Mouse (Mus musculus) forebrain, embryonic 11.5 days (tissue): ENCODE data around the gene Slc39a2. TPM values are rescaled to one million over a fixed set of nuclear protein-coding genes. Genes with fewer than 3 reads are reported as not detected.
"Not testable (repeated sequence)": the region's sequence is repeated elsewhere in the genome, so short reads cannot be mapped to it uniquely, and the experiment has no call there.

Source experiments
- ATAC-seq: fragments of 200-750 bp; cut with Nextera tagmentation; replicated peaks from 2 replicates; pipeline ENCODE4 v1.8.0; 2017; ENCODE audit warnings: moderate TSS enrichment; ENCODE audit not compliant: low FRiP score
- DNase-seq: peaks from one replicate; pipeline ENCODE4 v3.0.0-alpha.2; 2017; ENCODE audit warnings: low spot score
- H3K27ac ChIP-seq: fragments of 300-500 bp; sonication (generic); 2 replicates; pipeline ENCODE4 v1.5.1; 2014; ENCODE audit warnings: low read depth, low read length
- H3K27me3 ChIP-seq: fragments of 300-500 bp; sonication (generic); 2 replicates; pipeline ENCODE4 v1.6.1; 2014; ENCODE audit warnings: mild to moderate bottlenecking, low read length, mixed read lengths; ENCODE audit not compliant: control insufficient read depth, insufficient read depth
- H3K36me3 ChIP-seq: fragments of 300-500 bp; sonication (generic); 2 replicates; pipeline ENCODE4 v1.6.1; 2014; ENCODE audit warnings: mild to moderate bottlenecking, low read length, moderate library complexity, mixed read lengths; ENCODE audit not compliant: control insufficient read depth, insufficient read depth
- H3K4me1 ChIP-seq: fragments of 300-500 bp; sonication (generic); replicated peaks from 2 replicates; pipeline ENCODE4 v1.6.1; 2014; ENCODE audit warnings: low read length, mixed read lengths; ENCODE audit not compliant: control insufficient read depth, insufficient read depth
- H3K4me2 ChIP-seq: fragments of 300-500 bp; sonication (generic); 2 replicates; pipeline ENCODE4 v1.6.1; 2014; ENCODE audit warnings: low read depth, mild to moderate bottlenecking, low read length, moderate library complexity, mixed read lengths; ENCODE audit not compliant: severe bottlenecking
- H3K4me3 ChIP-seq: fragments of 300-500 bp; sonication (generic); 2 replicates; pipeline ENCODE4 v1.5.1; 2014; ENCODE audit warnings: low read depth, low read length
- H3K9ac ChIP-seq: fragments of 300-500 bp; sonication (generic); 2 replicates; pipeline ENCODE4 v1.6.1; 2014; ENCODE audit warnings: low read length
- H3K9me3 ChIP-seq: fragments of 300-500 bp; sonication (generic); 2 replicates; pipeline ENCODE4 v1.6.1; 2016; ENCODE audit warnings: low read length, mixed read lengths; ENCODE audit not compliant: control insufficient read depth
- WGBS: fragments of 180-500 bp; shearing (Covaris S2); extraction: QIAGEN DNeasy Blood & Tissue Kit; methylation state at CpG from one replicate; pipeline ENCODE4 v1.1.7; 2014; 5-methylcytosine and 5-hydroxymethylcytosine counted together
- polyA plus RNA-seq: library from polyadenylated mRNA; unstranded; fragments of >200 nt; fragmentation: Nextera tagmentation; extraction: Ambion mirVana; gene quantifications from 2 replicates; pipeline ENCODE4 v1.2.1, GENCODE M21; 2014

Slc39a2 gene
- polyA plus RNA-seq, 1 experiment from 2014 or later: 0.45 TPM

GRCm38 (mm10) chr14:51921759-51922570, 29.3 kb downstream of the Slc39a2 start:
- no peaks in the 10 kb centered on the region for H3K36me3 ChIP-seq

GRCm38 (mm10) chr14:51922571-51922865, 29.8 kb downstream of the Slc39a2 start, which contains the start of gene Rnase13:
TSS of gene Rnase13 (minus strand) at chr14:51922773.
- H3K27ac ChIP-seq: no peak within 1 kb of the TSS
- ATAC-seq (no peak), DNase-seq (no peak)
- no peak within 1 kb of the TSS for H3K4me3 ChIP-seq
- no peaks in the 10 kb centered on the region for H3K36me3 ChIP-seq
- H3K27me3 ChIP-seq: no peaks in the 10 kb centered on the region
- H3K9me3 ChIP-seq: no peaks in the 10 kb centered on the region
- H3K4me2 ChIP-seq: no peak within 1 kb of the TSS
- 93% methylated on average over 7 of the region's 7 CpGs for WGBS
- H3K9ac ChIP-seq: no peak within 1 kb of the TSS
- H3K4me1 ChIP-seq: no peaks in the 10 kb centered on the region

More at GRCm38 (mm10) chr14:51921759-51922570, 29.3 kb downstream of the Slc39a2 start:
- H3K4me1 ChIP-seq: no peaks in the 10 kb centered on the region
- H3K4me2 ChIP-seq: no peak overlapping the region
- DNase-seq (no peak), ATAC-seq (no peak)
- no peaks in the 10 kb centered on the region for H3K27me3 ChIP-seq
- WGBS: 86% methylated on average over 16 of the region's 16 CpGs
- no peak overlapping the region for H3K27ac ChIP-seq
- H3K9me3 ChIP-seq: no peaks in the 10 kb centered on the region
- H3K4me3 ChIP-seq: no peak overlapping the region
- no peak overlapping the region for H3K9ac ChIP-seq

GRCm38 (mm10) chr14:51922910-51923309, 30.2 kb downstream of the Slc39a2 start:
- ATAC-seq: no peak
- 88% methylated on average over 2 of the region's 2 CpGs for WGBS
- H3K27ac ChIP-seq: no peak overlapping the region

GRCm38 (mm10) chr14:51923492-51923891, 30.8 kb downstream of the Slc39a2 start:
- Histone ChIP-seq H3K27me3 (no peaks in the 10 kb centered on the region), H3K9ac (no peak overlapping the region), H3K36me3 (no peaks in the 10 kb centered on the region), H3K9me3 (no peaks in the 10 kb centered on the region), H3K4me2 (no peak overlapping the region), H3K4me1 (no peaks in the 10 kb centered on the region), H3K4me3 (no peak overlapping the region), H3K27ac (no peak overlapping the region)
- ATAC-seq (no peak), DNase-seq (no peak)
- 80% methylated on average over 4 of the region's 4 CpGs for WGBS

More at GRCm38 (mm10) chr14:51922910-51923309, 30.2 kb downstream of the Slc39a2 start:
- H3K36me3 ChIP-seq: no peaks in the 10 kb centered on the region
- H3K4me2 ChIP-seq: no peak overlapping the region
- no peak overlapping the region for H3K9ac ChIP-seq
- no peaks in the 10 kb centered on the region for H3K9me3 ChIP-seq
- DNase-seq: no peak
- H3K4me3 ChIP-seq: no peak overlapping the region
- H3K27me3 ChIP-seq: no peaks in the 10 kb centered on the region
- no peaks in the 10 kb centered on the region for H3K4me1 ChIP-seq

- 94% methylated on average over 11 of the region's 11 CpGs for WGBS
- not testable (repeated sequence) for H3K4me2 ChIP-seq, ATAC-seq, H3K27ac ChIP-seq, H3K4me3 ChIP-seq, H3K9me3 ChIP-seq, H3K36me3 ChIP-seq, H3K27me3 ChIP-seq, H3K9ac ChIP-seq, H3K4me1 ChIP-seq, DNase-seq
Measured at GRCm38 (mm10) chr14:51926930-51927329, 34.2 kb downstream of the Slc39a2 start.

GRCm38 (mm10) chr14:51929309-51929943, 36.7 kb downstream of the Slc39a2 start:
- H3K9ac ChIP-seq: no peak overlapping the region
- no peak overlapping the region for H3K4me3 ChIP-seq
- ATAC-seq: no peak
- H3K27me3 ChIP-seq: no peaks in the 10 kb centered on the region
- no peaks in the 10 kb centered on the region for H3K36me3 ChIP-seq
- 80% methylated on average over 8 of the region's 8 CpGs for WGBS
- DNase-seq: no peak
- H3K4me2 ChIP-seq: no peak overlapping the region
- H3K9me3 ChIP-seq: no peaks in the 10 kb centered on the region
- H3K27ac ChIP-seq: no peak overlapping the region
- H3K4me1 ChIP-seq: no peaks in the 10 kb centered on the region

- no peaks in the 10 kb centered on the region for H3K4me1 ChIP-seq
- H3K9ac ChIP-seq: no peak overlapping the region
- H3K27me3 ChIP-seq: no peaks in the 10 kb centered on the region
- no peak overlapping the region for H3K4me3 ChIP-seq
- DNase-seq (no peak), ATAC-seq (no peak)
- H3K36me3 ChIP-seq: no peaks in the 10 kb centered on the region
- H3K27ac ChIP-seq: no peak overlapping the region
- no peak overlapping the region for H3K4me2 ChIP-seq
- no peaks in the 10 kb centered on the region for H3K9me3 ChIP-seq
- 74% methylated on average over 9 of the region's 9 CpGs for WGBS
Measured at GRCm38 (mm10) chr14:51929968-51930367, 37.3 kb downstream of the Slc39a2 start.

- Histone ChIP-seq H3K4me1 (no peaks in the 10 kb centered on the region), H3K4me2 (no peak overlapping the region), H3K4me3 (no peak overlapping the region), H3K27ac (no peak overlapping the region), H3K9me3 (no peaks in the 10 kb centered on the region), H3K27me3 (no peaks in the 10 kb centered on the region), H3K36me3 (no peaks in the 10 kb centered on the region), H3K9ac (no peak overlapping the region)
- peak; percentile 75 for ATAC-seq
- DNase-seq: peak; percentile 70
- 41% methylated on average over 5 of the region's 5 CpGs for WGBS
Measured at GRCm38 (mm10) chr14:51930824-51931223, 38.1 kb downstream of the Slc39a2 start.
